Mouse (Mus musculus) MEL (cell line): Measurements from ENCODE around the gene Grhl1. TPM values are rescaled to one million over a fixed set of nuclear protein-coding genes. Genes with fewer than 3 reads are reported as not detected.

ENCODE experiments used
- DNase-seq: peaks from one replicate; pipeline ENCODE4 v3.0.0; 2011; ENCODE audit warnings: low read depth, low spot score
- H3K27ac ChIP-seq: 2 replicates; pipeline ENCODE4 v1.5.1; 2012; ENCODE audit warnings: low read depth, mild to moderate bottlenecking, control low read depth, low read length, moderate library complexity; ENCODE audit not compliant: control insufficient read depth
- H3K27me3 ChIP-seq, 2 experiments: fragments of 150-350 bp in 1 of 2; sonication (generic) in 1 of 2; 2 replicates each; pipeline ENCODE4 v1.6.1; 2012; ENCODE audit warnings: low read length in 2 of 2, mild to moderate bottlenecking in 2 of 2, improper control_type of control experiment in 1 of 2, moderate library complexity in 1 of 2; ENCODE audit not compliant: insufficient read depth in 2 of 2, control insufficient read depth in 1 of 2
- H3K36me3 ChIP-seq, 2 experiments: 2 replicates each; pipeline ENCODE4 v1.6.1; 2012 to 2014; ENCODE audit warnings: low read length in 2 of 2, improper control_type of control experiment in 1 of 2, inconsistent platforms in 1 of 2, mild to moderate bottlenecking in 1 of 2; ENCODE audit not compliant: insufficient read depth in 2 of 2, control insufficient read depth in 1 of 2
- H3K4me1 ChIP-seq, 2 experiments: fragments of 150-350 bp in 1 of 2; sonication (generic) in 1 of 2; 2 replicates each; pipeline ENCODE4 v1.6.1; 2012; ENCODE audit warnings: low read length in 2 of 2, improper control_type of control experiment in 1 of 2, mild to moderate bottlenecking in 1 of 2; ENCODE audit not compliant: insufficient read depth in 2 of 2, control insufficient read depth in 1 of 2
- H3K4me3 ChIP-seq, 2 experiments: fragments of 150-350 bp in 1 of 2; sonication (generic) in 1 of 2; 2 replicates each; pipeline ENCODE4 v1.5.1; 2012; ENCODE audit warnings: low read depth in 2 of 2, low read length in 2 of 2, mild to moderate bottlenecking in 2 of 2, moderate library complexity in 2 of 2, control low read depth in 1 of 2, improper control_type of control experiment in 1 of 2; ENCODE audit not compliant: control insufficient read depth in 1 of 2, insufficient read depth in 1 of 2
- H3K79me2 ChIP-seq: 2 replicates; pipeline ENCODE4 v1.6.1; 2012; ENCODE audit warnings: mild to moderate bottlenecking, low read length, moderate library complexity; ENCODE audit not compliant: control insufficient read depth, poor library complexity, insufficient read depth
- H3K9ac ChIP-seq: 2 replicates; pipeline ENCODE4 v1.6.1; 2012; ENCODE audit warnings: low read depth, mild to moderate bottlenecking, control low read depth, low read length, moderate library complexity; ENCODE audit not compliant: control insufficient read depth, poor library complexity, severe bottlenecking
- H3K9me3 ChIP-seq: fragments of 150-350 bp; sonication (generic); replicated peaks from 2 replicates; pipeline ENCODE4 v1.6.1; 2012; ENCODE audit warnings: mild to moderate bottlenecking, low read length, improper control_type of control experiment, moderate library complexity; ENCODE audit not compliant: insufficient read depth
- CHD1 ChIP-seq: IDR thresholded peaks from 2 replicates; pipeline ENCODE4 v1.6.1; 2012; ENCODE audit warnings: low read depth, mild to moderate bottlenecking, inconsistent platforms, low read length, improper control_type of control experiment
- CTCF ChIP-seq, 3 experiments: IDR thresholded peaks in 2 of 3; conservative IDR thresholded peaks in 1 of 3; 2 replicates each; pipeline ENCODE4 v1.5.1; 2011 to 2012; ENCODE audit warnings: low read length in 3 of 3, low read depth in 2 of 3, mild to moderate bottlenecking in 2 of 3, improper control_type of control experiment in 1 of 3, inconsistent platforms in 1 of 3, mixed read lengths in 1 of 3, moderate library complexity in 1 of 3; ENCODE audit not compliant: control insufficient read depth in 1 of 3, insufficient read depth in 1 of 3, poor library complexity in 1 of 3, severe bottlenecking in 1 of 3
- ELF1 ChIP-seq: IDR thresholded peaks from 2 replicates; pipeline ENCODE4 v1.6.1; 2014; ENCODE audit warnings: low read depth, mild to moderate bottlenecking, inconsistent platforms, low read length, improper control_type of control experiment, moderate library complexity
- EP300 ChIP-seq, 2 experiments: IDR thresholded peaks; 2 replicates each; pipeline ENCODE4 v1.6.1; 2011; ENCODE audit warnings: improper control_type of control experiment in 2 of 2, low read length in 2 of 2, low read depth in 1 of 2, mild to moderate bottlenecking in 1 of 2
- ETS1 ChIP-seq: IDR thresholded peaks from 2 replicates; pipeline ENCODE4 v1.6.1; 2012; ENCODE audit warnings: low read depth, mild to moderate bottlenecking, inconsistent platforms, low read length, improper control_type of control experiment, moderate library complexity
- GABPA ChIP-seq: IDR thresholded peaks from 2 replicates; pipeline ENCODE4 v1.6.1; 2012; ENCODE audit warnings: low read depth, mild to moderate bottlenecking, inconsistent platforms, low read length, improper control_type of control experiment, moderate library complexity
- GATA1 ChIP-seq: IDR thresholded peaks from 2 replicates; pipeline ENCODE4 v1.6.1; 2011; ENCODE audit warnings: low read depth, low read length, improper control_type of control experiment
- JUND ChIP-seq: IDR thresholded peaks from 2 replicates; pipeline ENCODE4 v1.6.1; 2011; ENCODE audit warnings: low read depth, mild to moderate bottlenecking, improper control_type of control experiment, low read length
- MAX ChIP-seq: IDR thresholded peaks from 2 replicates; pipeline ENCODE4 v1.6.1; 2011; ENCODE audit warnings: low read length, improper control_type of control experiment
- MEF2A ChIP-seq: IDR thresholded peaks from 2 replicates; pipeline ENCODE4 v1.6.1; 2014; ENCODE audit warnings: low read depth, mild to moderate bottlenecking, inconsistent platforms, low read length, improper control_type of control experiment; ENCODE audit not compliant: poor library complexity, insufficient replicate concordance, severe bottlenecking; ENCODE audit errors: extremely low read depth
- MYB ChIP-seq: IDR thresholded peaks from 2 replicates; pipeline ENCODE4 v1.6.1; 2011; ENCODE audit warnings: mild to moderate bottlenecking, low read depth, low read length, improper control_type of control experiment
- POLR2A ChIP-seq, 2 experiments: IDR thresholded peaks; 2 replicates each; pipeline ENCODE4 v1.6.1; 2011 to 2012; ENCODE audit warnings: low read length in 2 of 2, mild to moderate bottlenecking in 2 of 2, control low read depth in 1 of 2, improper control_type of control experiment in 1 of 2, low read depth in 1 of 2, moderate library complexity in 1 of 2; ENCODE audit not compliant: control insufficient read depth in 1 of 2, insufficient read depth in 1 of 2, poor library complexity in 1 of 2
- POLR2AphosphoS2 ChIP-seq: IDR thresholded peaks from 2 replicates; pipeline ENCODE4 v1.6.1; 2011; ENCODE audit warnings: low read length, improper control_type of control experiment
- RAD21 ChIP-seq: IDR thresholded peaks from 2 replicates; pipeline ENCODE4 v1.6.1; 2011; ENCODE audit warnings: mild to moderate bottlenecking, low read depth, low read length, improper control_type of control experiment
- RCOR1 ChIP-seq: IDR thresholded peaks from 2 replicates; pipeline ENCODE4 v1.6.1; 2012; ENCODE audit warnings: low read depth, mild to moderate bottlenecking, inconsistent platforms, low read length, improper control_type of control experiment
- SIN3A ChIP-seq: IDR thresholded peaks from 2 replicates; pipeline ENCODE4 v1.6.1; 2012; ENCODE audit warnings: low read length, improper control_type of control experiment, inconsistent platforms
- TCF12 ChIP-seq: IDR thresholded peaks from 2 replicates; pipeline ENCODE4 v1.6.1; 2014; ENCODE audit warnings: low read depth, mild to moderate bottlenecking, inconsistent platforms, low read length, improper control_type of control experiment, moderate library complexity
- USF1 ChIP-seq: IDR thresholded peaks from 2 replicates; pipeline ENCODE4 v1.6.1; 2014; ENCODE audit warnings: low read depth, mild to moderate bottlenecking, inconsistent platforms, low read length, improper control_type of control experiment, moderate library complexity
- USF2 ChIP-seq, 2 experiments: IDR thresholded peaks; 2 replicates each; pipeline ENCODE4 v1.6.1; 2011 to 2012; ENCODE audit warnings: improper control_type of control experiment in 2 of 2, low read length in 2 of 2, borderline replicate concordance in 1 of 2, inconsistent platforms in 1 of 2, low read depth in 1 of 2, mild to moderate bottlenecking in 1 of 2; ENCODE audit not compliant: insufficient read depth in 1 of 2
- polyA plus RNA-seq, 2 experiments: library from polyadenylated mRNA; stranded (reverse) in 1 of 2; unstranded in 1 of 2; fragments of >175 nt in 1 of 2; fragments of >200 nt in 1 of 2; gene quantifications; 2 replicates each; pipeline versions ENCODE4 v1.2.1 to v1.2.4; 2012; ENCODE audit warnings: low replicate concordance in 2 of 2, low read depth in 1 of 2; ENCODE audit not compliant: insufficient read length in 2 of 2, insufficient read depth in 1 of 2, missing spikeins in 1 of 2
- total RNA-seq: library from RNA; depleted of rRNA; stranded (reverse); fragments of 300-350 nt; gene quantifications from 2 replicates; pipeline ENCODE4 v1.2.3, GENCODE M21; 2012

Gene Grhl1
- total and polyA plus RNA-seq, 3 experiments, result 0.50 to 1.3 TPM; not detected in 1

DNA sequence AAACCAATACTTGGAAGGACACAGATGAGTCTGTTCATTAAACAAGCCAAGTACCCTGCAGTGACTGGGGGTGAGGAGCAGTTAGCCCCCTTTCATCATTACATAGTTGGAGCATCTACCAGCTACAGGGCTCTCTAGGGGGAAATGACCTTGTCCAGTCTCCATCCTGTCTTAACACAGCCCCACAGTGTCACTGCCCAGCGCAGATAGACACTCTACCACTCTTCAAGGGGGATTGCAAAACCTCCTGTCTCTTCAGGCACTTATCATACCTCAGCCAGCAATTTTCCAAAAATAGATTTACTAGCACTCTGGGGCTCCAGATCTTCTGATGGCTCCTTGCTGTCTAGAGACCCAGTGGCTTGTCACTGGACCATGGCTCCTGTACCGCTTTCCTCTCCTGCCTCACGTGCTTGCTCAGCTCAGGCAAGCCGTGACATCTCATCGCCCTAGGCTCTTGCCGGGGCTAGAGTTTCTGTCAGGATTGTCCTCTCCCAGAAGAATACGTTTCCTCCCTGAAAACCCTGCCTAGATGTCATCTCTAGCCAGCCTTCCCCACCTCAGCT, 8.6 kb upstream of the Grhl1 start:
- H3K4me3 ChIP-seq, result no peak overlapping the region
- H3K79me2 ChIP-seq, result no peaks in the 10 kb centered on the region
- H3K27me3 ChIP-seq, result no peaks in the 10 kb centered on the region
- H3K27ac ChIP-seq, result no peak overlapping the region
- no peak for DNase-seq
- H3K9me3 ChIP-seq, result no peaks in the 10 kb centered on the region
- no peaks in the 10 kb centered on the region for H3K4me1 ChIP-seq
- no peak for TF ChIP-seq POLR2A (IDR thresholded peaks at IDR 0.05; ENCODE audit: control insufficient read depth in 1 of 2, insufficient read depth in 1 of 2, low read depth in 1 of 2, low read length in 2 of 2, poor library complexity in 1 of 2)
- TF ChIP-seq ELF1, result no peak
- TF ChIP-seq ETS1, result no peak
- no peak for TF ChIP-seq CTCF (IDR thresholded peaks at IDR 0.05 in 2 of 3, conservative IDR thresholded peaks at IDR 0.05 in 1 of 3; ENCODE audit: control insufficient read depth in 1 of 3, insufficient read depth in 1 of 3, low read depth in 2 of 3, low read length in 3 of 3, poor library complexity in 1 of 3, severe bottlenecking in 1 of 3)
- no peak for TF ChIP-seq MAX
- TF ChIP-seq POLR2AphosphoS2, result no peak
- no peak for TF ChIP-seq USF1
- TF ChIP-seq GABPA, result no peak
- no peak for TF ChIP-seq RAD21
- no peak for TF ChIP-seq USF2 (IDR thresholded peaks at IDR 0.05; ENCODE audit: borderline replicate concordance in 1 of 2, insufficient read depth in 1 of 2, low read depth in 1 of 2, low read length in 2 of 2)
- TF ChIP-seq SIN3A, result no peak
- no peak for TF ChIP-seq RCOR1
- no peak for TF ChIP-seq MEF2A
- no peak for TF ChIP-seq GATA1
- TF ChIP-seq JUND, result no peak
- no peak for TF ChIP-seq TCF12
- H3K9ac ChIP-seq, result no peak overlapping the region
- no peaks in the 10 kb centered on the region for H3K36me3 ChIP-seq

DNA sequence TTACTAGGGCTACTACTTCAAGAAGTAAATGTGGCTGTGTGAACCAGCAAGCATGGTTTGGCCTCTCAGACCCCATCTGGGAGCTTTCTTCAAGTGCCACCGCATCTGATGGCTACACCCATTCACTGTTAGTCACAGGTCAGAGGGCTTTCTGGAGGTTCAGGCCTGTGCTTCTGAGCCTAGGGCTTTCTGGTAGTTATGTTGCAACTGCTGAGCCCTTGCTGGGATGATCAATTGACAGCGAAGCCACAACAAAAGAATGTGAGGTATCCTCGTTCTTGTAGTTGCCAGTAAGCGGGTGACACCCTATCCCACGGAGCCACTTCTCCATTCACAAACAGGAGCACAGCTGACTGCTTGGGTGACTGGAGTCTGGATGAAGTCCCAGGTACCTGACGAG, 6.8 kb upstream of the Grhl1 start:
- no peaks in the 10 kb centered on the region for H3K9me3 ChIP-seq
- TF ChIP-seq MYB (no peak), RAD21 (no peak), CHD1 (no peak), USF1 (no peak), EP300 (IDR thresholded peaks at IDR 0.05; ENCODE audit: low read depth in 1 of 2, low read length in 2 of 2) (no peak)
- DNase-seq, result no peak
- H3K9ac ChIP-seq, result no peak overlapping the region
- no peaks in the 10 kb centered on the region for H3K27me3 ChIP-seq
- no peak overlapping the region for H3K4me3 ChIP-seq
- H3K27ac ChIP-seq, result no peak overlapping the region
- H3K36me3 ChIP-seq, result no peaks in the 10 kb centered on the region
- no peaks in the 10 kb centered on the region for H3K4me1 ChIP-seq
- H3K79me2 ChIP-seq, result no peaks in the 10 kb centered on the region
